Mouse (Mus musculus) liver, adult 2 months (tissue): ENCODE measurements around the gene Adgrf1.

Experiments used
- CTCF ChIP-seq: fragments of 200-500 bp; IDR thresholded peaks from 2 replicates; pipeline ENCODE4 v1.5.1; 2011; ENCODE audit warnings: low read depth, low read length, control low read depth
- POLR2A ChIP-seq: fragments of 200-500 bp; IDR thresholded peaks from 2 replicates; pipeline ENCODE4 v1.6.1; 2011; ENCODE audit warnings: low read length, control low read depth; ENCODE audit not compliant: insufficient read depth; ENCODE audit errors: extremely low read depth

GRCm38 (mm10) chr17:43368171-43368576 lies 98.0 kb downstream of the Adgrf1 start:
- TF ChIP-seq POLR2A (no peak), CTCF (no peak)
